Mouse (Mus musculus) kidney, adult 2 months (tissue): ENCODE measurements around the gene Usp2. TPM values are rescaled to one million over a fixed set of nuclear protein-coding genes. Genes with fewer than 3 reads are reported as not detected.
"Not testable (repeated sequence)": the region's sequence is repeated elsewhere in the genome, so short reads cannot be mapped to it uniquely, and the experiment has no call there.

ENCODE experiments used
- DNase-seq: peaks from one replicate; pipeline ENCODE4 v3.0.0; 2021
- H3K27ac ChIP-seq: fragments of 200-500 bp; 2 replicates; pipeline ENCODE4 v1.5.1; 2012; ENCODE audit warnings: low read depth, low read length, control low read depth, inconsistent platforms; ENCODE audit not compliant: insufficient read depth
- H3K27me3 ChIP-seq: fragments of 200-500 bp; replicated peaks from 2 replicates; pipeline ENCODE4 v1.6.1; 2012; ENCODE audit warnings: mild to moderate bottlenecking, moderate library complexity, low read length, inconsistent platforms; ENCODE audit not compliant: control insufficient read depth, insufficient read depth
- H3K36me3 ChIP-seq: fragments of 200-500 bp; 2 replicates; pipeline ENCODE4 v1.6.1; 2012; ENCODE audit warnings: mild to moderate bottlenecking, moderate library complexity, low read length, inconsistent platforms; ENCODE audit not compliant: control insufficient read depth, insufficient read depth
- H3K4me1 ChIP-seq: fragments of 200-500 bp; 2 replicates; pipeline ENCODE4 v1.6.1; 2011; ENCODE audit warnings: low read length; ENCODE audit not compliant: control insufficient read depth, insufficient read depth
- H3K4me3 ChIP-seq: fragments of 200-500 bp; 2 replicates; pipeline ENCODE4 v1.5.1; 2011; ENCODE audit warnings: mild to moderate bottlenecking, low read depth, low read length, control low read depth; ENCODE audit not compliant: insufficient read depth
- CTCF ChIP-seq: fragments of 200-500 bp; conservative IDR thresholded peaks from 2 replicates; pipeline ENCODE4 v1.5.1; 2011; ENCODE audit warnings: low read depth, mild to moderate bottlenecking, control low read depth, low read length, moderate library complexity, mixed read lengths; ENCODE audit not compliant: insufficient read depth, insufficient read length
- POLR2A ChIP-seq: fragments of 200-500 bp; IDR thresholded peaks from one replicate; pipeline ENCODE4 v1.6.1; 2011; ENCODE audit warnings: low read depth, low read length, control low read depth
- WGBS: fragments of 180-500 bp; shearing (Covaris S2); methylation state at CpG from one replicate; pipeline ENCODE4 v1.1.7; 2018; 5-methylcytosine and 5-hydroxymethylcytosine counted together
- polyA plus RNA-seq: library from polyadenylated mRNA; depleted of rRNA; stranded (reverse); fragments of >200 nt; gene quantifications from 2 replicates; pipeline ENCODE4 v1.2.3, GENCODE M21; 2012

The Usp2 gene
- polyA plus RNA-seq, 1 experiment, result 55.5 TPM

- Histone ChIP-seq H3K4me1 (peaks cover 8% of the 10 kb centered on the region; the same call in 1 of the 2 replicates), H3K27ac (no peak overlapping the region), H3K36me3 (no peaks in the 10 kb centered on the region), H3K27me3 (no peaks in the 10 kb centered on the region), H3K4me3 (no peak overlapping the region)
- peak; percentile 76 for DNase-seq
- TF ChIP-seq CTCF (peak; percentile 75), POLR2A (no peak)
- 24% methylated on average over 9 of the region's 9 CpGs for WGBS
These were observed 42.7 kb downstream of the Usp2 start for GRCm38 (mm10) chr9:44109360-44110095.

GRCm38 (mm10) chr9:44111909-44112308 lies 45.1 kb downstream of the Usp2 start:
- H3K27ac ChIP-seq, result not testable (repeated sequence)

GRCm38 (mm10) chr9:44113105-44113789 lies 46.4 kb downstream of the Usp2 start, which contains the start of the genes Gm49380 and Rnf26:
Gene Gm49380, minus strand, starts transcription at chr9:44113500.
Gene Rnf26, minus strand, starts transcription at chr9:44113517.
- H3K36me3 ChIP-seq, result no peaks in the 10 kb centered on the region
- H3K4me3 ChIP-seq, result peak within 1 kb of the TSS; percentile 68
- no peaks in the 10 kb centered on the region for H3K27me3 ChIP-seq
- peaks cover 8% of the 10 kb centered on the region; the same call in 1 of the 2 replicates for H3K4me1 ChIP-seq
- TF ChIP-seq CTCF (no peak), POLR2A (peak; percentile 37)
- H3K27ac ChIP-seq, result peak within 1 kb of the TSS; percentile 20; the same call in 1 of the 2 replicates
- peak; percentile 99 for DNase-seq
- WGBS, result under 1% methylated on average over 50 of the region's 51 CpGs

More at GRCm38 (mm10) chr9:44111909-44112308, 45.1 kb downstream of the Usp2 start:
- H3K36me3 ChIP-seq, H3K27me3 ChIP-seq, H3K4me1 ChIP-seq, DNase-seq, H3K4me3 ChIP-seq: not testable (repeated sequence)
- 57% methylated on average over 10 of the region's 12 CpGs for whole genome bisulfite sequencing

GRCm38 (mm10) chr9:44114453-44114852 lies 47.6 kb downstream of the Usp2 start:
- Histone ChIP-seq H3K27ac (peak overlapping the region; percentile 20; the same call in 1 of the 2 replicates), H3K4me3 (no peak overlapping the region), H3K4me1 (peaks cover 4% of the 10 kb centered on the region; the same call in 1 of the 2 replicates), H3K36me3 (no peaks in the 10 kb centered on the region), H3K27me3 (no peaks in the 10 kb centered on the region)
- DNase-seq, result peak; percentile 71
- TF ChIP-seq CTCF, result no peak
- no peak for TF ChIP-seq POLR2A
- WGBS, result 59% methylated on average over 2 of the region's 2 CpGs

GRCm38 (mm10) chr9:44115599-44115998 lies 48.8 kb downstream of the Usp2 start:
- no peak for DNase-seq
- no peak for TF ChIP-seq POLR2A
- no peak for TF ChIP-seq CTCF
- Histone ChIP-seq H3K4me1 (peaks cover 4% of the 10 kb centered on the region; the same call in 1 of the 2 replicates), H3K27me3 (no peaks in the 10 kb centered on the region), H3K27ac (no peak overlapping the region), H3K36me3 (no peaks in the 10 kb centered on the region), H3K4me3 (no peak overlapping the region)
- 90% methylated on average over 9 of the region's 9 CpGs for whole genome bisulfite sequencing

GRCm38 (mm10) chr9:44116182-44116581 lies 49.4 kb downstream of the Usp2 start:
- Histone ChIP-seq H3K27me3 (no peaks in the 10 kb centered on the region), H3K4me3 (no peak overlapping the region), H3K27ac (no peak overlapping the region), H3K36me3 (no peaks in the 10 kb centered on the region), H3K4me1 (peaks cover 4% of the 10 kb centered on the region; the same call in 1 of the 2 replicates)
- WGBS, result 93% methylated on average over 4 of the region's 4 CpGs
- DNase-seq, result no peak
- no peak for TF ChIP-seq CTCF
- no peak for TF ChIP-seq POLR2A

GRCm38 (mm10) chr9:44119011-44119410 lies 52.2 kb downstream of the Usp2 start:
- WGBS, result 67% methylated on average over 5 of the region's 5 CpGs
- Histone ChIP-seq H3K4me1 (peaks cover 4% of the 10 kb centered on the region; the same call in 1 of the 2 replicates), H3K27me3 (no peaks in the 10 kb centered on the region), H3K27ac (no peak overlapping the region), H3K36me3 (no peaks in the 10 kb centered on the region), H3K4me3 (no peak overlapping the region)
- TF ChIP-seq CTCF (peak; percentile 71), POLR2A (no peak)
- DNase-seq, result no peak
